Mouse (Mus musculus) fat pad, adult 2 months (tissue): ENCODE measurements at regions not wholly inside any gene's neighbourhood (a gene's known extent, or its start where the extent isn't known, plus 50 kb on each side); places are given as distances from the start of the nearest gene placed in this dataset.
A peak's percentile ranks its signal among the peaks of the same experiment; 100 is the strongest.

Source experiments
- DNase-seq: peaks from one replicate; pipeline ENCODE4 v3.0.0-alpha.2; 2011; ENCODE audit warnings: low read depth, low spot score; ENCODE audit errors: extremely low read depth

- DNase-seq, result no peak
These were observed 87.5 kb upstream of the Sulf2 start for GRCm38 (mm10) chr2:166242786-166243521.

DNA sequence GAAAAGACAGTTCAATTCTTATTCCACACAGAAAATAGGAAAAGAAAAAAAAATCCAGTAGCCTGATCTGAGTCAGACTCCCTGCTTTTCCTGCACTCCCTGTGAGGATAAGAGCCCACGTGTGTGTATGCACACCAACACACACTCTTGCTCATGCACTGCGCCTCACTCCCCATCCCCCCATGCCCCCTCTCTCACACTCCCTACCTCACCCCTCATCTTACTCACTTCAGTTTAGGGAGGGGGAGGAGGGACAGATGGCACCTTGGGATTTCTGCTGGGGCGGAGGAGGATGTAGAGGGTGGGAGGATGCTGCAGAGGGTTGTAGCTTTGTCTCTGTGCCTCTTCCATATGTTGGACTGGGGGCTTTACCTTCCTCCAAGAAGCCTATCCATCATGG is 85.8 kb upstream of the Sulf2 start:
- no peak for DNase-seq

GRCm38 (mm10) chr2:166240056-166240455 is 84.6 kb upstream of the Sulf2 start:
- no peak for DNase-seq

DNA sequence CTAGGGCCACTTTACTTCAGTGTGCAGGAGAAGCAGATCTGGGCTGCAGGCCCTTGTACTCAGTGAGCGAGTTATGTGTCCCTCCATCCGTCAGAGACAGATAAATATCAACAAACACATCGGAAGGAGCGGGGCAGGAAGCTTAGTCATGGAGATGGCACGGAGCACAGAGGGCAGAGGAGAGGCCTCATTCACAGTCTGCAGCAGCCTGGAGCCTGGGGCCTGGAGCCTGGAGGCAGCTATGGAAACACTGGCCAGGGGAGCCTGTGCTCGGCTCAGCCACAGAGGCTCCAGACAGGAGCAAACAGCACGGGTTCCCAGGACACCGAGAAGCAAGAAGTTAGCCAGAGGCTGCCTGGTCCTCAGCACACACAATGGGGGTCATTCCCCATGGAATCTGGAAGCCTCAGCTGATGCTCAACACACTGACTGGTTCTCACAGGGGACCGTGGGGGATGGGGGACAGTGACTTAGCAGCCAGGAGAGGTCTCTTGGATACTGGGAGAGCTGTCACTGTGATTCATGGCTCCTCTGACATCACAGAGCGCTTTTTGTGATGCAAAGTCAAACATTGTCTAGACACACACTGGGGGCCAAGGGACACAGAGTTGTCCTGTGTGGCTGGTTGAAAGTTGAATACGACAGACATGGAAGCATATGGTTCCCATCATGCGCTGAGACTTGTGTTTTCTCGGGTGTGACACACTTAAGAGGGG is 82.2 kb upstream of the Sulf2 start:
- no peak for DNase-seq

DNA sequence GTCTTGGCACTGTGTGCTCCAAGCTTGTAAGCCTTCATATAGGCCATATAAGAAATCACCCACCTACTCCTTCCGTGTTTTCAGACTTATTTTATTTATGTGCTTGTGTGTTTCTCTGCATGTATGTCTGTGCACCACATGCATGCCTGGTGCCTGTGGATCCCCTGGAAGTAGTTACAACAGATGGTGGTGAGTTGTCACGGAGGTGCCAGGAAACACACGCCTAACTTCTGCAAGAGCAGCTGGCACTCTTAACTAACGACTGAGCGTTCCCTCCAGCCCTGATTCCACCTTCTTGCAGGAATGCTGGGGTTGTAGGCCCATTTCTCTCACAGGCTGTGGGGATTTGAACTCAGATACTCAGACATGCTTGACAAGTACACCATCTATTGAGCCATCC is 80.6 kb upstream of the Sulf2 start:
- DNase-seq, result no peak

DNA sequence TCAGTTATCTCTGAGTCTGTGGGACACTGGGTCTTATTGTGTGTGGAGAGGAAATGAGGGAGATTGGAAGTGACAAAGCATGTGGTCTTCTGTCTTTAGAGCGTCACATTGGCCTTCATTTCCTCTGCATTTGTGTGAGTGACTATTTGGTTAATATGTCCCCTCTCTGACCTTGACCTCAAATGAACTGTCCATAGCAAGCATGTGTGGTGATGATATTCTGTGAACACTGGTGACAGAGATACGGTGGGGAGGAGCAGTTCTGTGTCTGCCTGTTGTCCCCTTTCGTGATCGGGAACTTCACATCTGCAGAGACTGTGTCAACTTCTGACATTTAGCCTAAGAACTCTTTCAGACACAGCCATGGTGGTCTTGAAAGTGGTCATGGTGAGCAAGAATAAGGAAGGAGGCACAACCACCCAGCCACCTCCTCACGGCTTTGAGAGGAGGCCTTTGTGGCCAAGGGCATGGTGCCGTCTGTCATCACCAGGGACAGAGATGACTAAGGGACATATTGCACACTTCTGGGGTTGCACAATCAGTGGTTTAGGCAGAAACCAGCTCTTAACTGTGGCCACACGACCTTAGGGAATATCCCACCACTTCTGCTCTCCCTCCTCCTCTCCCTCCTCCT is 79.2 kb upstream of the Sulf2 start:
- DNase-seq, result peak; percentile 14

DNA sequence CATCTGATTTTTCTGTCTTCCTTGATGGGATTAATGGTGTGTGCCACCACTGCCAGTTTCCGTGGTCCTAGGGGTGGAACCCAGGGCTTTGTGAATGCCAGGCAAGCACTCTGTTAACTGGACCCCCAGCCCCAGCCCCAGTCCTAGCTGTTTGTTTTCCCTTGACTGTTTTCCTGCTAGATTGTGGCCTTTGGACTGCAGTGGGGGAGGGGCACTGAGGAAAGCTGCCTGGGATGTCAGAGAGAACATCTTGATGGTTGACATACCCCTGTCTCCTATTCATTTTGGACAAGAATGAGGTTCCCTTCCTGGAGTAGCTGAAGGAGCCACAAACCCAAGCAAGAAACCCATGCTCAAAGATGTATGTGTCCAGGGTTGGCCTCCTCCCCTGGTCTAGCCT is 77.8 kb upstream of the Sulf2 start:
- DNase-seq, result no peak

DNA sequence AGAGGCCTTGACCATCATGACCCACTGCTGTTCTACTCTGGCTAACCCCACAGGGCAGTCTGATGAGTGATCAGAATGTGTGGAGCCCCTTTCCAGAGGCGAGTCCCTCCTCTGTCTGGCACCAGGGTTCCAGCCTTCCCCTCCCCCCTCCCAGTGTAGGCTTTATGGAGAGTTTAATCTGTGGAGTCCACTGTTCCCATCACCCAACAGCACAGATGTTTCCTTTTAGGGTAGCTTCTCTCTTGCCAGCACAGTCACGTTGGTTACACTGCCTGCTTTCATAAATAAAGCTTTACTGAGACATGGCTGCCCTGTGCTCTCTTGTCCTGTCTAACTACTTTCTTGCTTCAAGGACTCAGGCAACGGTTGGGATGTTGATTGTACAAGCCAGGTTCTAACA is 76.9 kb upstream of the Sulf2 start:
- no peak for DNase-seq

DNA sequence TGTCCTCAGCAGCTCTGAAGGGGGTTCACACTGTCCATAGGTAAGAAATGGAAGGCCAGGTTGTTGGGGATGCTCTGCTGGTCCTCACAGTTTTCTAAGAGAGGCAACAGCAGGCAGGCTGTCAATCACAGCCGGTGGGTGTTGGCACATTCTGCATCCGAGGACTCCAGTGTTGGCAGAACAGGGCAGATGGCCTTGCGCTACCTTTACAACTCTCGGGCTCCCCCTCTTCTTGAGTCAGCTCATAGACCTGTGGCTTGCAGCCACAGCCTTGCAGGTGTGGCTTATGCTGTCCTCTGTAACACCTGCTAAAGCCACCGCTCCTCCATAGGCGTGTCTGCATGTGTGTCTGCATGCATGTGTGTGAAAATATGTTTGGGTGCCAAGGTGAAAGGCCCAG is 75.2 kb upstream of the Sulf2 start:
- no peak for DNase-seq

- no peak for DNase-seq
These were observed 72.9 kb upstream of the Sulf2 start for GRCm38 (mm10) chr2:166228356-166228755.

DNA sequence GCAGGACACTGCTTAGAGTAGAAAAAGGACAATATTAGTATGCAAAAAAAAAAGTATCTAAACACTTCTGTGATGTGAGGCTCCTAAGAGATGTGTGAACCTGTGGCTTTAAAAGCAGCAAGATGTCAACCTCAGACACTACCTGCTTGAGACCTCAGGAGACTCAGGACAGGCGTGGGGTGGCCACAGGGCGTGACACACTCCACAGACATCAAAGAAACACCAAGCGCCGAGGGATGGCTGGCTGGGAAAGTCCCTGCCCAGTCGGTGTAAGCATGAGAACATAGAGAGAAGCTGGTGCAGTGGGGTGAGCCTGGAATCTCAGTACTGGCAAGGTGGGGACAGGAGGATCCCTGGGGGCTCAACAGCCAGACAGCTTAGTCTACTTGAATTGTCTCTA is 72.0 kb upstream of the Sulf2 start:
- no peak for DNase-seq

GRCm38 (mm10) chr2:166226929-166227328 is 71.5 kb upstream of the Sulf2 start:
- DNase-seq, result no peak

DNA sequence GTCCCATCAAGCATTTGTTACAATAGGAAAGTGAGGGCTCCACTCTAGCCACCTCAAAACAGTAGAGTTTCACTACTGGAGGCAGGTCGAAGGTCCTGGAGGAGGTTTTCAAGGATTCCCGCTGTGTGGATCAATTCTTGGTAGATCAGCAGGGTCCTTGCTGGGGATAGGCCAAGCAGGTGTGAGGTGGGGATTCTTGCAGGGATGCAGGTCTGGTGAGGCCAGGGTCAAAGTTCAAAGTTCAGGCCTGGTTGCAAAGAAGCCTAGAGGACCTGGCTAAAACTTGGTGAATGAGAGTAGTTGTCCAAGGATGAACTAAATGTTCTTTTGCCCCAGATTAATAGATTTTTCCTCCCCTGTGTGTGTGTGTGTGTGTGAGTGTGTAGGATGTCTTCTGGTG is 70.9 kb upstream of the Sulf2 start:
- no peak for DNase-seq

- no peak for DNase-seq
These were observed 69.9 kb upstream of the Sulf2 start for GRCm38 (mm10) chr2:166225354-166225753.

- DNase-seq, result no peak
These were observed 63.3 kb upstream of the Sulf2 start for GRCm38 (mm10) chr2:166218783-166219182.

- no peak for DNase-seq
These were observed 61.0 kb upstream of the Sulf2 start for GRCm38 (mm10) chr2:166216512-166216865.

GRCm38 (mm10) chr2:166215610-166216511 is 60.4 kb upstream of the Sulf2 start:
- DNase-seq, result no peak

DNA sequence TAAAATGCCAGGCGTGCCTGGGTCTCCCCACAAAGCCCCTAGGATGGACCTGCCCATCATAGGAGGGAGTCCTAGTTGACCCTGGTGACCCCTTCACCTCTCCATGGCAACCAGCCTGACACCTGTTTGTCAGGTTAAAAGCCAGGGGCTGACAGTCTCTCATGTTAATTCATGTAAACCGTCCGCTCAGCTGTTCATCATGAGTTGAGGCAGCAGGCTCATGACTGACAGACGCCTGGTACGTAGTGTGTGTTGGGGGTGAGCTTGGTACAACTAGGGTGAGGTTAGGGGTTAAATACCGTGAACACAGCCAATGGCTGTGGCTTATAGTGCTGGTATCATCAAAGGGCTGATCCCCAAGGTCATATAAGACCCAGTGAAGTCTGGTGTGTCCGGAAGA is 59.7 kb upstream of the Sulf2 start:
- DNase-seq, result no peak

DNA sequence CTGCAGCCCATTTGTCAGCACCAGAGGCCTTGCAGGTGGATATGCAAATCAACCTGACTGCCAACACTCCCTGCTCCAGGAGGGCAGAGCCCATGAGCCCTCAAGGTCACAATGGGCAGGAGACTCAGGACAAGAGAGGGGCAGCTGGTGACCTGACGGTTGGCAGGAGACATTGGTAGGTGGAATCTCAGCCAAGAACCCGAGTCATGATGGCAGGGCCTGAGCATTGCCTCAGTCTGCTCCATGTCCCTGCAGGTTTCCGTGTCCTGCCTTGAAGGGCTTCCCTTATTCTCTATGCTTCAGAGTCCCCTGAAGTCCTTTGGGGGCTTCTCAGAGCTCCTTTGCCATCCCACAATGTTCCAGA is 51.7 kb upstream of the Sulf2 start:
- DNase-seq, result no peak

GRCm38 (mm10) chr2:166206396-166207144 is 51.1 kb upstream of the Sulf2 start:
- DNase-seq, result no peak
